Mouse (Mus musculus): ENCODE data around the gene Pfdn6. TPM values are rescaled to one million over a fixed set of nuclear protein-coding genes. Genes with fewer than 3 reads are reported as not detected.

The Pfdn6 gene
- total RNA-seq, 1 experiment, result 201 TPM

- H3K4me3 ChIP-seq (ENCODE audit: insufficient read depth in 1 of 2, low read depth in 1 of 2, low read length in 2 of 2, poor library complexity in 1 of 2, severe bottlenecking in 1 of 2), result peak within 1 kb of the TSS; percentile 74 to 75
- in situ Hi-C loops (cut with MboI; ENCODE audit: low sequenced_read_pairs in 2 of 2, unreplicated experiment in 2 of 2), result no loop called here
- TF ChIP-seq HCFC1 (IDR thresholded peaks at IDR 0.05; ENCODE audit: borderline replicate concordance, insufficient read depth, low read length) (peak; percentile 86; the same call in 1 of the 2 replicates), ZNF384 (IDR thresholded peaks at IDR 0.05; ENCODE audit: low read depth, low read length) (no peak)
- H3K36me3 ChIP-seq (ENCODE audit: control insufficient read depth, insufficient read depth, low read length, poor library complexity, severe bottlenecking), result peaks cover 20% of the 10 kb centered on the region; the same call in 1 of the 2 replicates
- peak within 1 kb of the TSS; percentile 48 for H3K27ac ChIP-seq (ENCODE audit: insufficient read depth, low read depth, low read length, poor library complexity, severe bottlenecking)
- no peaks in the 10 kb centered on the region for H3K9me3 ChIP-seq (ENCODE audit: control insufficient read depth, insufficient read depth, low read depth, low read length)
- DNase-seq (ENCODE audit: low read depth, low spot score), result peak; percentile 81
- peak within 1 kb of the TSS; percentile 86 for H3K9ac ChIP-seq (ENCODE audit: insufficient read depth, low read depth, low read length, poor library complexity, severe bottlenecking)
- H3K4me1 ChIP-seq (ENCODE audit: control insufficient read depth in 2 of 2, insufficient read depth in 2 of 2, low read length in 2 of 2, poor library complexity in 1 of 2), result peaks cover 0 to 26% of the 10 kb centered on the region in 2 experiments; a peak in 1 of 4 replicates
Observed at GRCm38 (mm10) chr17:33929371-33930279, 10.5 kb downstream of the Pfdn6 start, which contains the start of gene Rgl2. TSS of gene Rgl2 (plus strand) at chr17:33929543.

- H3K27ac ChIP-seq (ENCODE audit: insufficient read depth, low read depth, low read length, poor library complexity, severe bottlenecking), result no peak overlapping the region
- no peaks in the 10 kb centered on the region for H3K9me3 ChIP-seq (ENCODE audit: control insufficient read depth, insufficient read depth, low read depth, low read length)
- H3K4me3 ChIP-seq (ENCODE audit: insufficient read depth in 1 of 2, low read depth in 1 of 2, low read length in 2 of 2, poor library complexity in 1 of 2, severe bottlenecking in 1 of 2), result peak overlapping the region; percentile 74 to 75
- H3K36me3 ChIP-seq (ENCODE audit: control insufficient read depth, insufficient read depth, low read length, poor library complexity, severe bottlenecking), result peaks cover 14% of the 10 kb centered on the region; the same call in 1 of the 2 replicates
- H3K9ac ChIP-seq (ENCODE audit: insufficient read depth, low read depth, low read length, poor library complexity, severe bottlenecking), result peak overlapping the region; percentile 86; the same call in 1 of the 2 replicates
- in situ Hi-C loops (cut with MboI; ENCODE audit: low sequenced_read_pairs in 2 of 2, unreplicated experiment in 2 of 2), result no loop called here
- DNase-seq (ENCODE audit: low read depth, low spot score), result no peak
- TF ChIP-seq CHD2 (IDR thresholded peaks at IDR 0.05; ENCODE audit: low read depth, low read length) (no peak), ZNF384 (IDR thresholded peaks at IDR 0.05; ENCODE audit: low read depth, low read length) (no peak), ZC3H11A (IDR thresholded peaks at IDR 0.05; ENCODE audit: borderline replicate concordance, low read depth, low read length) (no peak), MAFK (IDR thresholded peaks at IDR 0.05; ENCODE audit: insufficient read depth, low read depth, low read length) (no peak), HCFC1 (IDR thresholded peaks at IDR 0.05; ENCODE audit: borderline replicate concordance, insufficient read depth, low read length) (no peak)
- peaks cover 0 to 20% of the 10 kb centered on the region in 2 experiments; a peak in 1 of 4 replicates for H3K4me1 ChIP-seq (ENCODE audit: control insufficient read depth in 2 of 2, insufficient read depth in 2 of 2, low read length in 2 of 2, poor library complexity in 1 of 2)
Observed at GRCm38 (mm10) chr17:33928251-33928947, 11.7 kb downstream of the Pfdn6 start.

GRCm38 (mm10) chr17:33926207-33926932 is 13.8 kb downstream of the Pfdn6 start:
- Histone ChIP-seq H3K4me1 (ENCODE audit: control insufficient read depth in 2 of 2, insufficient read depth in 2 of 2, low read length in 2 of 2, poor library complexity in 1 of 2) (peaks cover 0 to 14% of the 10 kb centered on the region in 2 experiments; a peak in 1 of 4 replicates), H3K36me3 (ENCODE audit: control insufficient read depth, insufficient read depth, low read length, poor library complexity, severe bottlenecking) (peaks cover 9% of the 10 kb centered on the region; the same call in 1 of the 2 replicates), H3K4me3 (ENCODE audit: insufficient read depth in 1 of 2, low read depth in 1 of 2, low read length in 2 of 2, poor library complexity in 1 of 2, severe bottlenecking in 1 of 2) (peak overlapping the region in 1 of 2 experiments; percentile 12; a peak in 1 of 4 replicates), H3K9ac (ENCODE audit: insufficient read depth, low read depth, low read length, poor library complexity, severe bottlenecking) (0 out of 2 replicates have a peak overlapping the region, but pooled peaks have one; percentile 33), H3K27ac (ENCODE audit: insufficient read depth, low read depth, low read length, poor library complexity, severe bottlenecking) (no peak overlapping the region), H3K9me3 (ENCODE audit: control insufficient read depth, insufficient read depth, low read depth, low read length) (no peaks in the 10 kb centered on the region)
- no peak for TF ChIP-seq MAFK (IDR thresholded peaks at IDR 0.05; ENCODE audit: insufficient read depth, low read depth, low read length)
- no peak for TF ChIP-seq CHD2 (IDR thresholded peaks at IDR 0.05; ENCODE audit: low read depth, low read length)
- peak; percentile 51 for TF ChIP-seq ZC3H11A (IDR thresholded peaks at IDR 0.05; ENCODE audit: borderline replicate concordance, low read depth, low read length)
- TF ChIP-seq HCFC1 (IDR thresholded peaks at IDR 0.05; ENCODE audit: borderline replicate concordance, insufficient read depth, low read length), result no peak
- TF ChIP-seq ZNF384 (IDR thresholded peaks at IDR 0.05; ENCODE audit: low read depth, low read length), result 0 out of 2 replicates have a peak, but pooled peaks have one; percentile 16
- DNase-seq (ENCODE audit: low read depth, low spot score), result no peak
- in situ Hi-C loops (cut with MboI; ENCODE audit: low sequenced_read_pairs in 2 of 2, unreplicated experiment in 2 of 2), result no loop called here

Measured in ES-E14 (cell line).